Mouse (Mus musculus) liver, embryonic 12.5 days (tissue): ENCODE measurements around the gene Lrrc4c. TPM values are rescaled to one million over a fixed set of nuclear protein-coding genes. Genes with fewer than 3 reads are reported as not detected.

Source experiments
- ATAC-seq: fragments of 200-750 bp; cut with Nextera tagmentation; 2 replicates; pipeline ENCODE4 v1.8.0; 2017; ENCODE audit warnings: moderate number of reproducible peaks, mild to moderate bottlenecking, moderate library complexity
- H3K27ac ChIP-seq: fragments of 300-500 bp; sonication (generic); 2 replicates; pipeline ENCODE4 v1.5.1; 2016; ENCODE audit warnings: mild to moderate bottlenecking
- H3K27me3 ChIP-seq: fragments of 300-500 bp; sonication (generic); replicated peaks from 2 replicates; pipeline ENCODE4 v1.6.1; 2016; ENCODE audit warnings: mild to moderate bottlenecking, moderate library complexity
- H3K36me3 ChIP-seq: fragments of 300-500 bp; sonication (generic); 2 replicates; pipeline ENCODE4 v1.6.1; 2016; ENCODE audit warnings: mild to moderate bottlenecking, moderate library complexity
- H3K4me1 ChIP-seq: fragments of 300-500 bp; sonication (generic); 2 replicates; pipeline ENCODE4 v1.6.1; 2016
- H3K4me2 ChIP-seq: fragments of 300-500 bp; sonication (generic); 2 replicates; pipeline ENCODE4 v1.6.1; 2016; ENCODE audit warnings: mild to moderate bottlenecking, moderate library complexity
- H3K4me3 ChIP-seq: fragments of 300-500 bp; sonication (generic); 2 replicates; pipeline ENCODE4 v1.5.1; 2016; ENCODE audit warnings: mild to moderate bottlenecking, moderate library complexity
- H3K9ac ChIP-seq: fragments of 300-500 bp; sonication (generic); 2 replicates; pipeline ENCODE4 v1.6.1; 2016; ENCODE audit warnings: mild to moderate bottlenecking, moderate library complexity
- H3K9me3 ChIP-seq: fragments of 300-500 bp; sonication (generic); replicated peaks from 2 replicates; pipeline ENCODE4 v1.6.1; 2016; ENCODE audit warnings: mild to moderate bottlenecking, moderate library complexity
- WGBS: fragments of 180-500 bp; shearing (Covaris S2); methylation state at CpG from one replicate; pipeline ENCODE4 v1.1.7; 2016; ENCODE audit not compliant: insufficient replicate concordance; 5-methylcytosine and 5-hydroxymethylcytosine counted together
- polyA plus RNA-seq: library from polyadenylated mRNA; unstranded; fragments of >200 nt; fragmentation: Nextera tagmentation; extraction: Ambion mirVana; gene quantifications from 2 replicates; pipeline ENCODE4 v1.2.1, GENCODE M21; 2016

Gene Lrrc4c
- polyA plus RNA-seq, 1 experiment from 2014 or later: 0.20 TPM

DNA sequence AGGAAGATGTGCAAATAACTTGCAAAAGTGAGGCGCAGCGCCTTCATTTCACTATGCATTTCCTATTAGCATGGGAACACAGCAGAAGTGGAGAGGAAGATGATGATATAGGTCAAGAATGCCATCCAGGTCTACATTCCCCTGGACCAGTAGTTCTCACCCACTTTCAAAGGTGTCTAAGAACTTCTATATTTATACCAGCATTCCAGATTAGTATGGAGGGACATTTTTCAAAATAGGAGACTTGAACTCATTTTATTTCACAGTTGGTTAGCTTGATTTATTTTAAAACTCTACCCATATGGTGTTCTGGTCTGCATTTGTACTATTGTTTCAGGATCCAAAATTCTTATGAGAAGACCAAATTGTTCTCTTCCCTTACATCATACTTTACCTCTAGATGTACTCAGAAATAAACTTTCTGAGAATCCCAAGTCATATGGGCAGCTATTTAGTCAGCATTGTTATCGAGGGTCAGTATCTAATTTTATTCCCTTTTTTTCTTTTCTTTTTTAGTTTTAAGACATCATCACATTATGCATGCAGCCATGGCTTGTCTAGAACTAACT is 833.7 kb downstream of the Lrrc4c start:
- no peak overlapping the region for H3K9ac ChIP-seq
- no peaks in the 10 kb centered on the region for H3K4me1 ChIP-seq
- H3K4me3 ChIP-seq: no peak overlapping the region
- no peaks in the 10 kb centered on the region for H3K36me3 ChIP-seq
- no peak overlapping the region for H3K4me2 ChIP-seq
- H3K9me3 ChIP-seq: no peaks in the 10 kb centered on the region
- no peaks in the 10 kb centered on the region for H3K27me3 ChIP-seq
- no peak overlapping the region for H3K27ac ChIP-seq
- no peak for ATAC-seq
- 74% methylated on average over 3 of the region's 3 CpGs for WGBS

- H3K9me3 ChIP-seq: no peaks in the 10 kb centered on the region
- no peak overlapping the region for H3K27ac ChIP-seq
- no peak overlapping the region for H3K4me3 ChIP-seq
- H3K4me2 ChIP-seq: no peak overlapping the region
- ATAC-seq: no peak
- 74% methylated on average over 2 of the region's 2 CpGs for WGBS
- H3K36me3 ChIP-seq: no peaks in the 10 kb centered on the region
- H3K27me3 ChIP-seq: no peaks in the 10 kb centered on the region
- H3K9ac ChIP-seq: no peak overlapping the region
- H3K4me1 ChIP-seq: no peaks in the 10 kb centered on the region
These were observed 847.8 kb downstream of the Lrrc4c start for GRCm38 (mm10) chr2:97165745-97166144.

GRCm38 (mm10) chr2:97178399-97178798 is 860.4 kb downstream of the Lrrc4c start:
- WGBS: 70% methylated on average over 4 of the region's 4 CpGs
- no peak overlapping the region for H3K4me2 ChIP-seq
- no peaks in the 10 kb centered on the region for H3K4me1 ChIP-seq
- H3K9ac ChIP-seq: no peak overlapping the region
- H3K9me3 ChIP-seq: 0 out of 2 replicates have a peak, but pooled peaks cover 3% of the 10 kb centered on the region
- no peak for ATAC-seq
- H3K4me3 ChIP-seq: no peak overlapping the region
- no peaks in the 10 kb centered on the region for H3K27me3 ChIP-seq
- H3K27ac ChIP-seq: no peak overlapping the region
- no peaks in the 10 kb centered on the region for H3K36me3 ChIP-seq

GRCm38 (mm10) chr2:97196968-97197606 is 879.1 kb downstream of the Lrrc4c start:
- Histone ChIP-seq H3K27ac (no peak overlapping the region), H3K36me3 (no peaks in the 10 kb centered on the region), H3K9ac (no peak overlapping the region), H3K9me3 (no peaks in the 10 kb centered on the region), H3K4me1 (no peaks in the 10 kb centered on the region), H3K27me3 (no peaks in the 10 kb centered on the region), H3K4me3 (no peak overlapping the region), H3K4me2 (no peak overlapping the region)
- no peak for ATAC-seq
- WGBS: 70% methylated on average over 4 of the region's 4 CpGs

DNA sequence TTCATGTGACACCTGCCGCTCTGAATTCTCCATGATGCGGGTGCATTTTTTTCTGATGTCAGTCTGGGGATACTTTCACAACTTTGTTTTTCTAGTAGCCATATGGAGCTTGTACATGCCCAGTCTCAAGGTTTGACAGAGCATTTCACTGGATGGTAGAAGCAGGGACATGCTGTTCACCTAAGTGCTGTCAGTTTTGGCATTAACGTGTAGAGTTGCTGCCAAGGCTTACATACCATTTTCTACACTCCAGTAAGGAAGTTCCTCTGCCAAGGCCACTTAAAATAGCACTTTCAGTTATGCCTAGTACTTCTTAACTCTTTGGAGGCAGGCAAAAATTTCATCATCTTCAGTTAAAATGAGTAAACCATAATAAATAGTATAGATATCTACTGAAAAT is 915.0 kb downstream of the Lrrc4c start:
- Histone ChIP-seq H3K4me1 (no peaks in the 10 kb centered on the region), H3K4me3 (no peak overlapping the region), H3K27ac (no peak overlapping the region), H3K9me3 (no peaks in the 10 kb centered on the region), H3K4me2 (no peak overlapping the region), H3K27me3 (no peaks in the 10 kb centered on the region), H3K9ac (no peak overlapping the region), H3K36me3 (no peaks in the 10 kb centered on the region)
- ATAC-seq: no peak
- 67% methylated on average over 3 of the region's 3 CpGs for WGBS

GRCm38 (mm10) chr2:97234074-97234473 is 916.1 kb downstream of the Lrrc4c start:
- 58% methylated on average over 1 of the region's 1 CpGs for WGBS
- ATAC-seq: no peak

GRCm38 (mm10) chr2:97274651-97275050 is 956.7 kb downstream of the Lrrc4c start:
- H3K4me2 ChIP-seq: no peak overlapping the region
- no peak for ATAC-seq
- no peaks in the 10 kb centered on the region for H3K9me3 ChIP-seq
- H3K9ac ChIP-seq: no peak overlapping the region
- H3K27ac ChIP-seq: no peak overlapping the region
- H3K27me3 ChIP-seq: no peaks in the 10 kb centered on the region
- H3K36me3 ChIP-seq: no peaks in the 10 kb centered on the region
- 48% methylated on average over 2 of the region's 2 CpGs for WGBS
- no peak overlapping the region for H3K4me3 ChIP-seq
- H3K4me1 ChIP-seq: no peaks in the 10 kb centered on the region

More at GRCm38 (mm10) chr2:97234074-97234473, 916.1 kb downstream of the Lrrc4c start:
- Histone ChIP-seq H3K27ac (no peak overlapping the region), H3K9ac (no peak overlapping the region), H3K36me3 (no peaks in the 10 kb centered on the region), H3K27me3 (no peaks in the 10 kb centered on the region), H3K4me1 (no peaks in the 10 kb centered on the region), H3K9me3 (no peaks in the 10 kb centered on the region), H3K4me3 (no peak overlapping the region), H3K4me2 (no peak overlapping the region)

GRCm38 (mm10) chr2:97284986-97285385 is 967.0 kb downstream of the Lrrc4c start:
- no peak overlapping the region for H3K27ac ChIP-seq
- H3K4me1 ChIP-seq: no peaks in the 10 kb centered on the region
- H3K9ac ChIP-seq: no peak overlapping the region
- no peaks in the 10 kb centered on the region for H3K9me3 ChIP-seq
- H3K4me2 ChIP-seq: no peak overlapping the region
- H3K36me3 ChIP-seq: no peaks in the 10 kb centered on the region
- no peak overlapping the region for H3K4me3 ChIP-seq
- H3K27me3 ChIP-seq: no peaks in the 10 kb centered on the region
- no peak for ATAC-seq

DNA sequence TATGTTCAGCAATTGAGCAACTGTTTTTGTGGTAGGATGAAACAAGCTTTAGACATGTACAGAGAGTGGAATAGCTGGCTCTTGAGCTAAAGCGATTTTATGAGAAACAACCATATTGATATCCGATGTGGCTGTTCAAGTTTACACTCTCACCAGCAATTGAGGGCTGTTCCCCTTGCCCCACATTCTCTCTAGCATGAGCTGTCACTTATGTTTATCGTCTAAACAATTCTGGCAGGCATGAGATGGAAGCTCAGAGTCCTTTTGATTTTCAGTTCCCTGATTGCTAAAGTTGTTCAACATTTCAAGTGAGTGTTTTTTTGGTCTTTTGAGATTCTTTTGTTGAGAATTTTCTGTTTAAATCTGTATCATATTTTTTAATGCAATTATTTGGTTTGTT is 976.2 kb downstream of the Lrrc4c start:
- Histone ChIP-seq H3K9me3 (no peaks in the 10 kb centered on the region), H3K4me2 (no peak overlapping the region), H3K9ac (no peak overlapping the region), H3K27me3 (no peaks in the 10 kb centered on the region), H3K36me3 (no peaks in the 10 kb centered on the region), H3K4me3 (no peak overlapping the region), H3K27ac (no peak overlapping the region), H3K4me1 (no peaks in the 10 kb centered on the region)
- ATAC-seq: no peak
- WGBS: 71% methylated on average over 3 of the region's 3 CpGs

- H3K9ac ChIP-seq: no peak overlapping the region
- H3K27ac ChIP-seq: no peak overlapping the region
- WGBS: 40% methylated on average over 2 of the region's 2 CpGs
- no peak for ATAC-seq
- H3K4me2 ChIP-seq: no peak overlapping the region
- no peaks in the 10 kb centered on the region for H3K4me1 ChIP-seq
- H3K27me3 ChIP-seq: no peaks in the 10 kb centered on the region
- H3K36me3 ChIP-seq: no peaks in the 10 kb centered on the region
- H3K9me3 ChIP-seq: no peaks in the 10 kb centered on the region
- H3K4me3 ChIP-seq: no peak overlapping the region
These were observed 981.7 kb downstream of the Lrrc4c start for GRCm38 (mm10) chr2:97299704-97300103.

DNA sequence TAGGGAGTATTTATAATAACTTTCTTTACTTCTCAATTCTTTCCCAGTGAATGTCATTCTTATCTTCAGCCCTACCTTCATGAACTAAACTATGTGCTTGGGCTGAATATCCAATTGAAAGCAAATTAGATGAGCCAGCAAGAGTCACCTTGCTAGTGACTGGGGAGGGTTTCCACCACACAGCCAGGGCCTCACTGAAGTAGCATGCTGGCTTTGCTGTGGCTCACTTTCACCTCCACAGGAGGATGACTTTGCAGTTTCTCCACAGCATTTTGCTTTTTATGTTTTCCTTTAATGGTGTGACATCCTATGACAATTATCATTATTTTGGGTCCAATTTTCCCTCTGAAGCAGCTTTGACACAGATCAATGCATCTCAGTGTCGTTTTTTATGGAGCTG is 1000.0 kb downstream of the Lrrc4c start:
- Histone ChIP-seq H3K4me2 (no peak overlapping the region), H3K27ac (no peak overlapping the region), H3K9ac (no peak overlapping the region), H3K4me1 (no peaks in the 10 kb centered on the region), H3K36me3 (no peaks in the 10 kb centered on the region), H3K27me3 (no peaks in the 10 kb centered on the region), H3K9me3 (no peaks in the 10 kb centered on the region), H3K4me3 (no peak overlapping the region)
- ATAC-seq: no peak
- WGBS: 55% methylated on average over 1 of the region's 1 CpGs

DNA sequence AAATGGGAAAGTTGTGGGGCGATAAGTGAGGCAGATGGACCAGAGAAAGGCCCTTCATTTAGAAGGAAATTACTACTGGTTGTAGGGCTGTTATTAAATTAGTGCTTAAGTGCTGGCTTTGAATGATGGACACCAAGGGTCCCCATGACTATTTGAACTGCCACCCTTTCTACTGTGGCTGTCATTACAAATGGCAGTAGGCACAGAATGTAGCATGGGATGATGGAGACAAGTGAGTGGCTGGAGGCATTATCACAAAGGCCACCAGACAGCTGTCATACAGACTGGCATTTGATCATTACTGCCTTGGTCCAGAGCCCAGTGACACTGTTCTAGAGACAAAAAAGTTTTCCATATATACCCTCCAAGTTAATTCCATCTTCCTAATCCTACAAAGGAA is 1000.6 kb downstream of the Lrrc4c start:
- Histone ChIP-seq H3K4me3 (no peak overlapping the region), H3K4me1 (no peaks in the 10 kb centered on the region), H3K9me3 (no peaks in the 10 kb centered on the region), H3K27me3 (no peaks in the 10 kb centered on the region), H3K27ac (no peak overlapping the region), H3K9ac (no peak overlapping the region), H3K36me3 (no peaks in the 10 kb centered on the region), H3K4me2 (no peak overlapping the region)
- 55% methylated on average over 1 of the region's 1 CpGs for WGBS
- no peak for ATAC-seq
